Mouse (Mus musculus): ENCODE data around the gene Tet3. TPM values are rescaled to one million over a fixed set of nuclear protein-coding genes. Genes with fewer than 3 reads are reported as not detected.

The Tet3 gene
- total RNA-seq (2023): 152 TPM

DNA sequence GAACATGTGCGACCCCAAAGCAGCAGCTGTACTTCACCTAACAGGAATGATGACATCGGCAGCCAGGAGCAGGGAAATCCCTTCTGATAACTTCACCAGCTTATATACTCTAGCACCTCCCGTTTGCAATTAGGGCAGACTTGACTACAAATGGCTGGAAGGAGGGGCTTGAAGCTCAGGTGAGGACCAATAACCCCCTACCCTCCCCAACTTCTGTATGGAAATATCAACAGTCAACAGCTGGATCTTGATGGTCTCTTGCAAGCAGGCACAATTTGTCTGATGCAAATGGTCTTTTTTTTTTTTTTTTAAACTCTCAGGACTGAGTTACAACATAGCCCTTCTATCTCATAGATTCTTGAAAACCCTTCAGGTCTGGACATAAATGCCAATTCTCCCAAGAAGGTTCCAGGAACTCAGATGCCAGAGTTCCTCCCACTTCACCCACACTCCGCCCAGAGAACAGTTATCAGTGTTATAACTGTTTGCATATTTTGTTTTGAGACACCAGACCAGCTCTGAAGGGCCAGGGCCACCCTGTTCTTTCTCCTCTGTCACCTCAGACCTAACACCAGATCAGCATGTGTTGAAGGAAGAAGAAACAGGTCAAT, at the start of gene Tet3:
Gene Tet3 (minus strand): TSS at position 51 of the 611 bp plus-strand sequence.

DNA sequence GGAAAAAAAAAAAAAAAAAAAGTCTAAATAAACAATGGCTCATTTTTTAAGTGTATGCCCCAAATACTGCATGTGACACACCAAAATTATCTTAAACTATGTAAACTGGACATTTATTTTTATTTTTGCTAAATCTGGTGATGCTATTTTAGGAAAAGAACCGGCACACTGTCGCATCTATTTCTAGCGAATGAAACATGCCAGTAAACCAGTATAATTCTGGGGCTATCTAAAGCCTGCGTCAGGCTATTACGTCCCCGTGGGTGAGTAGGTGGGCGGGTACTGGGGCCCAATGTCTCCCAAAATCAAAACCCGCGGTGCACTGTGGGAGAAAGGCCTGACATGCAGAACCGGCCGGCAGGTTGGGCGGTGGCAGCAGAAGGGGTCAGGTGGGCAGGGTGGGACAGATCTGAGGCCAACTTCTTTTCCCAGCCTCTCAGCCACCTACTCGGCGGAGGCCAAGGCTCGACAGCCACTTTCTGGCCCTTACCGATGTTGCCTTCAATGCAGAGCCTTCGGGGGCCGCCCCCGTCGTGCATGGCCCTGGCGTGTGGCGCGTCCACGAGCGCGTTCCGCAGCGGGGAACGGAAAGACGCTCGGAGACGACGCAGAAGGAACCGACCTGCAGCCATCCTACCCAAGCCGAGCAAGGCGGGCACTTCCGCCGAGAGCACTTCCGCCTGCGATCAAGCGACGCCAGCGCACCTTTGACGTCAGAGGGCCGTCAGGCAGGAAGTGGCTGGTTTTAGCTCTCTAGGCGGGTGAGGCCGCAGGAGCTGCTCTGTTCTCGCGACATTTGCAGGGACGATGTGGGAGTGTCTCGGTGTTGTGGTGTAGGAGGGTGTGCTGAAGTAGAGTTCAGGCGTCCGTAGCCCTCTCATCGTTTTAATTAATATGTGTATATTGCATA, 47.6 kb upstream of the Tet3 start, which contains the start of gene Dguok:
Gene Dguok (minus strand): TSS at position 712 of the 910 bp plus-strand sequence.

DNA sequence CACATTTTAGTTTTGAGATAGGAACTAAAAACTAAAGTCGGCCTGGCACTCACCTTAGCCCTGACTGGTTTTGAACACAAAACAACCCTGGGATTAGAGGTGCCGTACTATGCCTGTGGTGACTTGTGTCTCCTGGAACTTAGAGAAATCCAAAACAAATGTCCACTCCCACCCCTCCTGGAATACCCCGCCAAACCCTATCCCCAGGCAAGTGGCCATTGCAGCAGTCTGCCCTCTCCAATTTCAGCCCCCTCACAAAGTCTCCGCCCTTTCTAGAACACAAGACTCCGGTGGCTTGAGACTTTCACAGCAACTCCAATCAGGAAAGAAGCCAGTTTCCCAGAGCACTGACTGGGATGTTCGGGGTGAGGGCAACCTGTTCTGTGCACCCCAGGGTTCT, 110.0 kb downstream of the Tet3 start, which contains the start of gene Bola3:
Gene Bola3 (plus strand): TSS at position 275 of the 400 bp plus-strand sequence.

DNA sequence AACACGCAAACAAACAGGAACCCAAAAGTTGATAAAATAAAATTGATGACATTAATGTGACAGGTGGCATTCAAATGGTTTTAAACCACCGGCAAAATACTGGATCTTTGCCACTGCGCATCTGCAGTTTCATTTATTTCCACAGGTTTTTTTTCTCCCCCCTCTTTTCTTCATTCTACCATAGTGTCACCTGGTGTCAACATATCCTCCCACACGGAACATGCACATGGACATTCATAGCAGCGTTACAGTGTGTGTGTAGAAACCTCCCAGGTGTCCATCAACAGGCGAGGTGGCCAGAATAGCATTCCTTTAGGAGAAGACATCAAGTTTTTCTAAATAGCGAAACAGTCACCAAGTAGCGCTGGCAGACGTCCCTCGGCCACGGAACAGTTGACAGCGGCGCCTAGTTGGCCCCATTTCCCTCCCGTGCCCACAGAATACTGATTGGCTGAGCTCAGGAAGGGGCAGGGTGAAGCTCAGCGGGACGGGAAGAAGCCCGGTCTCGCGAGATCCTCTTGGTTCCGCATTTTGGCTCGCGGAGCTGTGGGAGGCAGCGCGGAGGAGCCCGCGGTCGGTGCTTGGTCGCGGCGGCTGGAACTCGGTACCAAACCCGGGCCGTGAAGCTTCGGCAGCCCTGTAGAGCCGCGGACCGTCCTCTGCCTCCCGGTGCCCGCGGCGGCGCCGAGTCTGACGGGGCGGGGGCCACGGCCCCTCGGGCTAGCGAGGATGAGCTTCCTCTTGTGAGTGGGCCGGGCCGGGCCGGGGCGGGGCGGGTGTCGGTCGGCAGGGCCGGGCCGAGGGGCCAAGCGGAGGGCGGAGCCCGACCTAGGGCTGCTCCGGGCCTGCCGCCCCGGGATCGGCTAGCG, 133.1 kb downstream of the Tet3 start, which contains the start of the genes Mthfd2 and Mob1a:
Gene Mthfd2 (minus strand): TSS at position 384 of the 869 bp plus-strand sequence.
Gene Mob1a (plus strand): TSS at position 492 of the 869 bp plus-strand sequence.

Other genes with a start within 250 kb of the Tet3 start
- gene Slc4a5, start 239.3 kb downstream of the Tet3 start, total RNA-seq (2023): not detected
- gene Mthfd2, start 133.2 kb downstream of the Tet3 start, total RNA-seq (2023): 44.9 TPM
- 112 TPM for gene Mob1a, start 133.1 kb downstream of the Tet3 start, total RNA-seq (2023)
- gene Bola3, start 109.9 kb downstream of the Tet3 start, total RNA-seq (2023): 27.1 TPM
- gene Dguok, start 47.9 kb upstream of the Tet3 start, total RNA-seq (2023): 39.9 TPM
- not detected for gene Actg2, start 77.2 kb upstream of the Tet3 start, total RNA-seq (2023)
- 19.0 TPM for gene Stambp, start 113.6 kb upstream of the Tet3 start, total RNA-seq (2023)
- gene Clec4f, start 197.1 kb upstream of the Tet3 start, total RNA-seq (2023): not detected
- not detected for gene Cd207, start 218.8 kb upstream of the Tet3 start, total RNA-seq (2023)

Data from CD4-positive naive resting alpha-beta T cell, adult 76 days (primary cell).